Mouse (Mus musculus): Measurements from ENCODE around the gene Rps27l. TPM values are rescaled to one million over a fixed set of nuclear protein-coding genes. Genes with fewer than 3 reads are reported as not detected.

The Rps27l gene
- 370 TPM for polyA plus RNA-seq (2014; fragmentation: Illumina TruSeq; extraction: RNeasy Lipid Tissue Mini Kit (QIAGEN cat#74804); ENCODE audit: insufficient read depth, low read depth, low replicate concordance)

DNA sequence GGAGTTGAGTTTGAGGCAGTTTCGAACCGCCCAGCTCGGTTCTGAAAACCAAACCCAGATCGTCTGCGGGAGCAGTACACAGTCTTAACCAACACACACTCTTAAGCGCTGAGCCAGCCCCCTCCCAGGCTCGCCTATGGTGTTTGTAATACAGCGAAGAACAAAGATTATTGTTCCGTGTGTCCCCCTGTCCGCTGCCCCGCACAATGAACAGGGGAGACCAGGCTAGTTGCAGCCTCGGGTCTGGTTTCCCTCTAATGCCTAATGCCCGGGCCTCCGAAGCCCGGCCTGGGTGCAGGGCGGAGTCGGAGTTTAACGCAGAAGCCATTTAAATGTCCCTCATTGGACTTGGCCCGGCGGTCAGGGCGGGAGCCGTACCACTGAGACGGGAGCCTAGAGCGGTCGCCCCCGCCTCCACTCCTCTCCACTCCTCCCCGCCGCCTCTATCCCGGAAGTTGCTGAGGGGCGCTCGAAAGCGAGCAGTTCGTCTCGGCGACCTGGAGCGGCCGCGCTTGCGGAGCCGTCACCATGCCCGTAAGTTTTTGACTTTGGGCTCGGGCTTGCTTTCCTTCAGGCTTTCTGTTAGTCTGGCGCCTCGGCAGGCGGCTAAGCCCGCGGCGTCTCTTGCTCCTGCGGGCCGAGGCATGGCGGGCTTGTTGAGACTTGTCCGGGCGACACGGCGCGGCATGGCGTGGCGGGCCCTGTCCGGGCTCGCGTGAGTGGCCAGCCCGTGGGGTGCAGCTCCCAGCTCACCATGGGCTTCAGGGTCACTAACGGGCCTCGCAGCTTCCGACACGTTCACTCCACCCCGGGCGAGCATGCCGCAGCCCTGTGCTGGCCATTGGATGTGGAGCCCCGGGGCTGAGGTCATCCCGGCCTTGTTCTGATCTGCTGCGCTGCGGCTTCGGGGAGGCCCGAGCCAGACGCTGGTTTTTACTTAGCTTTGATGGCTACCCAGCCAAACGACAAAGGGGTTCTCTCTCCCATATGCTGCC, at the start of gene Rps27l:
Gene Rps27l, plus strand, starts transcription at position 440 of the 995 bp plus-strand sequence.

DNA sequence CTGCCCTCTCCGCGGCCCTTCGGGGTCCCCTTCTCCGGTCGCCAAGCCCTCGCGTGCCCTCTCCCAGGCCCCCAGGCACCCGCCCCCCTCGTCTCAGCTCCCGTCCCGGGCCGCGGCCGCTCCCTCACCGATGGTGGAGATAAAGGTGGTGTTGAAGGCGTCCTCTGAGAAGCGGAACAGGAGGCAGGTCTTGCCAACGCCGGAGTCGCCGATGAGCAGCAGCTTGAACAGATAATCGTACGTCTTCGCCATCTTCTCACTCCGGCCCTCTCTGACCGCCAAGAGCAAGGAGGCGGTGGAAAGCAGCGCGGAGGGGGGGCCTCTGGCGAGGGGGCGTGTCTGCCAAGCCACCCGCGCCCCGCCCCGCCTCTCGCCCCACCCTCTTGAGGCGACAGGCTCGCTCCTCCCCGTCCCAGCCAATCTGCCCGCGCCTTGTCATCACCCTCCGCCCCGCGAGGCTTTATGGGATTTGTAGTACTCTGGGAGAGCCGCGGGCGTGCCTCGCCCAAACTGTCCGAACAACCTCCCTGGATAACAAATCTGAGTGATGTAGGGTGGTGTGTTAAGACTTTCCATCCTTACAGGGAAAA, 26.4 kb upstream of the Rps27l start, which contains the start of gene Rab8b:
Gene Rab8b, minus strand, starts transcription at position 306 of the 590 bp plus-strand sequence.

DNA sequence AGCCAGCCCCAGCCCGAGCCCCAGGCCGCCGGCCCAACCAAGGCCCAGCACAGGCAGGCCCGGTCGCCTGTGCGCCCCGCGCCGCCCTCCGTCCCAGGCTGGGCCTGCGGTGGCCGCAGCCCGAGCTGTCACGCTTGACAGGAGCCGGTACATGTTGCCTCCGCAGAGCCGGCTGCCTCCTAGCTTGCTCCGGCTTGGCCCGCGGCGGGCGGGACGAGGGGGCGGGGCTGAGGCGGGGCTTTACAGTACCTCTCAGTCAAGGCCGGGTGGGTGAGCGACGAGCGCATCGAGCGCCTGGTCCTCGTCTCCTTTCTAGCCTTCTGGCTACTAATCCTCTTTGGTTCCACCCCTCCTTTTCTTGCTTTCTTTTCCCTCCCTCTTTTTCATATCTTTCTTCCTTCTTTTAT, 29.4 kb downstream of the Rps27l start, which contains the start of gene Lactb:
Gene Lactb, minus strand, starts transcription at position 246 of the 407 bp plus-strand sequence.

Other genes starting within 250 kb of the Rps27l start
- 0.15 TPM for gene Car12, start 232.4 kb upstream of the Rps27l start, polyA plus RNA-seq (2014; fragmentation: Illumina TruSeq; extraction: RNeasy Lipid Tissue Mini Kit (QIAGEN cat#74804); ENCODE audit: insufficient read depth, low read depth, low replicate concordance)
- gene Aph1b, start 150.6 kb upstream of the Rps27l start, polyA plus RNA-seq (2014; fragmentation: Illumina TruSeq; extraction: RNeasy Lipid Tissue Mini Kit (QIAGEN cat#74804); ENCODE audit: insufficient read depth, low read depth, low replicate concordance), result 4.8 TPM
- gene Gm10647, start 149.0 kb upstream of the Rps27l start, polyA plus RNA-seq (2014; fragmentation: Illumina TruSeq; extraction: RNeasy Lipid Tissue Mini Kit (QIAGEN cat#74804); ENCODE audit: insufficient read depth, low read depth, low replicate concordance), result not detected
- gene Aph1c, start 111.4 kb upstream of the Rps27l start, polyA plus RNA-seq (2014; fragmentation: Illumina TruSeq; extraction: RNeasy Lipid Tissue Mini Kit (QIAGEN cat#74804); ENCODE audit: insufficient read depth, low read depth, low replicate concordance), result 7.3 TPM
- gene Rab8b, start 26.4 kb upstream of the Rps27l start, polyA plus RNA-seq (2014; fragmentation: Illumina TruSeq; extraction: RNeasy Lipid Tissue Mini Kit (QIAGEN cat#74804); ENCODE audit: insufficient read depth, low read depth, low replicate concordance), result 16.6 TPM
- 9.7 TPM for gene Lactb, start 29.4 kb downstream of the Rps27l start, polyA plus RNA-seq (2014; fragmentation: Illumina TruSeq; extraction: RNeasy Lipid Tissue Mini Kit (QIAGEN cat#74804); ENCODE audit: insufficient read depth, low read depth, low replicate concordance)
- gene Tpm1, start 103.3 kb downstream of the Rps27l start, polyA plus RNA-seq (2014; fragmentation: Illumina TruSeq; extraction: RNeasy Lipid Tissue Mini Kit (QIAGEN cat#74804); ENCODE audit: insufficient read depth, low read depth, low replicate concordance), result 422 TPM

Measured in lung, adult 10 weeks (tissue).